Mouse (Mus musculus): ENCODE data around the gene Map6. TPM values are rescaled to one million over a fixed set of nuclear protein-coding genes. Genes with fewer than 3 reads are reported as not detected.

Gene Map6
- polyA plus RNA-seq, 1 experiment, result 5.1 TPM

GRCm38 (mm10) chr7:99352526-99353400 is 85.5 kb downstream of the Map6 start, which contains the start of gene Serpinh1:
Gene Serpinh1 (minus strand): TSS chr7:99353239.
- H3K36me3 ChIP-seq (ENCODE audit: control insufficient read depth, insufficient read depth, low read length), result no peaks in the 10 kb centered on the region
- no peaks in the 10 kb centered on the region; the same call in 1 of the 2 replicates for H3K27me3 ChIP-seq (ENCODE audit: control insufficient read depth, insufficient read depth, low read length)
- H3K4me3 ChIP-seq (ENCODE audit: control insufficient read depth, low read depth, low read length), result peak within 1 kb of the TSS; percentile 85
- TF ChIP-seq CTCF (IDR thresholded peaks at IDR 0.05; ENCODE audit: control insufficient read depth, insufficient read depth, insufficient replicate concordance, low read depth, low read length) (no peak), POLR2A (IDR thresholded peaks at IDR 0.05; ENCODE audit: control insufficient read depth, low read depth, low read length) (no peak)
- peaks cover 17% of the 10 kb centered on the region for H3K4me1 ChIP-seq (ENCODE audit: control insufficient read depth, insufficient read depth, low read length)
- peak within 1 kb of the TSS; percentile 60 for H3K27ac ChIP-seq (ENCODE audit: control insufficient read depth, insufficient read depth, low read depth, low read length)

GRCm38 (mm10) chr7:99355731-99356131 is 88.5 kb downstream of the Map6 start:
- Histone ChIP-seq H3K4me1 (ENCODE audit: control insufficient read depth, insufficient read depth, low read length) (peaks cover 17% of the 10 kb centered on the region), H3K36me3 (ENCODE audit: control insufficient read depth, insufficient read depth, low read length) (no peaks in the 10 kb centered on the region), H3K27me3 (ENCODE audit: control insufficient read depth, insufficient read depth, low read length) (no peaks in the 10 kb centered on the region; the same call in 1 of the 2 replicates), H3K27ac (ENCODE audit: control insufficient read depth, insufficient read depth, low read depth, low read length) (peak overlapping the region; percentile 14), H3K4me3 (ENCODE audit: control insufficient read depth, low read depth, low read length) (no peak overlapping the region)
- no peak for TF ChIP-seq CTCF (IDR thresholded peaks at IDR 0.05; ENCODE audit: control insufficient read depth, insufficient read depth, insufficient replicate concordance, low read depth, low read length)
- TF ChIP-seq POLR2A (IDR thresholded peaks at IDR 0.05; ENCODE audit: control insufficient read depth, low read depth, low read length), result no peak; the same call in 1 of the 2 replicates

- Histone ChIP-seq H3K4me1 (ENCODE audit: control insufficient read depth, insufficient read depth, low read length) (peaks cover 17% of the 10 kb centered on the region), H3K4me3 (ENCODE audit: control insufficient read depth, low read depth, low read length) (no peak overlapping the region), H3K27me3 (ENCODE audit: control insufficient read depth, insufficient read depth, low read length) (no peaks in the 10 kb centered on the region; the same call in 1 of the 2 replicates), H3K27ac (ENCODE audit: control insufficient read depth, insufficient read depth, low read depth, low read length) (peak overlapping the region; percentile 70), H3K36me3 (ENCODE audit: control insufficient read depth, insufficient read depth, low read length) (no peaks in the 10 kb centered on the region)
- TF ChIP-seq CTCF (IDR thresholded peaks at IDR 0.05; ENCODE audit: control insufficient read depth, insufficient read depth, insufficient replicate concordance, low read depth, low read length) (no peak), POLR2A (IDR thresholded peaks at IDR 0.05; ENCODE audit: control insufficient read depth, low read depth, low read length) (no peak)
Measured at GRCm38 (mm10) chr7:99356244-99356930, 89.1 kb downstream of the Map6 start.

GRCm38 (mm10) chr7:99357201-99357600 is 90.0 kb downstream of the Map6 start:
- Histone ChIP-seq H3K27ac (ENCODE audit: control insufficient read depth, insufficient read depth, low read depth, low read length) (peak overlapping the region; percentile 70; the same call in 1 of the 2 replicates), H3K36me3 (ENCODE audit: control insufficient read depth, insufficient read depth, low read length) (no peaks in the 10 kb centered on the region), H3K4me1 (ENCODE audit: control insufficient read depth, insufficient read depth, low read length) (peaks cover 13% of the 10 kb centered on the region), H3K4me3 (ENCODE audit: control insufficient read depth, low read depth, low read length) (no peak overlapping the region), H3K27me3 (ENCODE audit: control insufficient read depth, insufficient read depth, low read length) (no peaks in the 10 kb centered on the region; the same call in 1 of the 2 replicates)
- TF ChIP-seq CTCF (IDR thresholded peaks at IDR 0.05; ENCODE audit: control insufficient read depth, insufficient read depth, insufficient replicate concordance, low read depth, low read length) (no peak), POLR2A (IDR thresholded peaks at IDR 0.05; ENCODE audit: control insufficient read depth, low read depth, low read length) (no peak)

GRCm38 (mm10) chr7:99358371-99358770 is 91.1 kb downstream of the Map6 start:
- H3K27ac ChIP-seq (ENCODE audit: control insufficient read depth, insufficient read depth, low read depth, low read length), result no peak overlapping the region
- H3K27me3 ChIP-seq (ENCODE audit: control insufficient read depth, insufficient read depth, low read length), result no peaks in the 10 kb centered on the region
- TF ChIP-seq CTCF (IDR thresholded peaks at IDR 0.05; ENCODE audit: control insufficient read depth, insufficient read depth, insufficient replicate concordance, low read depth, low read length) (no peak), POLR2A (IDR thresholded peaks at IDR 0.05; ENCODE audit: control insufficient read depth, low read depth, low read length) (no peak)
- H3K36me3 ChIP-seq (ENCODE audit: control insufficient read depth, insufficient read depth, low read length), result no peaks in the 10 kb centered on the region
- H3K4me1 ChIP-seq (ENCODE audit: control insufficient read depth, insufficient read depth, low read length), result peaks cover 5% of the 10 kb centered on the region
- H3K4me3 ChIP-seq (ENCODE audit: control insufficient read depth, low read depth, low read length), result no peak overlapping the region

GRCm38 (mm10) chr7:99360021-99360802 is 93.0 kb downstream of the Map6 start:
- TF ChIP-seq CTCF (IDR thresholded peaks at IDR 0.05; ENCODE audit: control insufficient read depth, insufficient read depth, insufficient replicate concordance, low read depth, low read length) (no peak), POLR2A (IDR thresholded peaks at IDR 0.05; ENCODE audit: control insufficient read depth, low read depth, low read length) (0 out of 2 replicates have a peak, but pooled peaks have one; percentile 39)
- no peak overlapping the region for H3K4me3 ChIP-seq (ENCODE audit: control insufficient read depth, low read depth, low read length)
- H3K4me1 ChIP-seq (ENCODE audit: control insufficient read depth, insufficient read depth, low read length), result peaks cover 6% of the 10 kb centered on the region
- no peaks in the 10 kb centered on the region for H3K36me3 ChIP-seq (ENCODE audit: control insufficient read depth, insufficient read depth, low read length)
- H3K27me3 ChIP-seq (ENCODE audit: control insufficient read depth, insufficient read depth, low read length), result no peaks in the 10 kb centered on the region
- peak overlapping the region; percentile 80 for H3K27ac ChIP-seq (ENCODE audit: control insufficient read depth, insufficient read depth, low read depth, low read length)

Measured in testis, adult 2 months (tissue).